Mouse (Mus musculus): ENCODE data around the gene S100a6. TPM values are rescaled to one million over a fixed set of nuclear protein-coding genes. Genes with fewer than 3 reads are reported as not detected.

The S100a6 gene
- polyA plus RNA-seq, 1 experiment from 2014 or later = 18.7 TPM

GRCm38 (mm10) chr3:90597736-90598135 lies 14.9 kb upstream of the S100a6 start:
- no peaks in the 10 kb centered on the region for H3K27me3 ChIP-seq (ENCODE audit: control insufficient read depth, insufficient read depth, low read depth, low read length)
- H3K27ac ChIP-seq (ENCODE audit: low read length) = no peak overlapping the region
- H3K9me3 ChIP-seq (replicated peaks; ENCODE audit: control insufficient read depth, low read length) = no peaks in the 10 kb centered on the region
- ATAC-seq (ENCODE audit: low read depth) = no peak
- H3K36me3 ChIP-seq (ENCODE audit: control insufficient read depth, insufficient read depth) = no peaks in the 10 kb centered on the region
- H3K4me2 ChIP-seq (ENCODE audit: low read depth, low read length) = no peak overlapping the region
- no peak overlapping the region for H3K4me3 ChIP-seq (ENCODE audit: low read depth, low read length)
- H3K4me1 ChIP-seq (ENCODE audit: control insufficient read depth, low read depth, low read length) = no peaks in the 10 kb centered on the region
- H3K9ac ChIP-seq (ENCODE audit: low read depth, low read length) = no peak overlapping the region
- WGBS (ENCODE audit: insufficient replicate concordance) = 47% methylated on average over 6 of the region's 6 CpGs

GRCm38 (mm10) chr3:90598212-90598611 lies 14.5 kb upstream of the S100a6 start:
- no peaks in the 10 kb centered on the region for H3K9me3 ChIP-seq (replicated peaks; ENCODE audit: control insufficient read depth, low read length)
- WGBS (ENCODE audit: insufficient replicate concordance) = 46% methylated on average over 4 of the region's 4 CpGs
- H3K4me3 ChIP-seq (ENCODE audit: low read depth, low read length) = no peak overlapping the region
- H3K27me3 ChIP-seq (ENCODE audit: control insufficient read depth, insufficient read depth, low read depth, low read length) = no peaks in the 10 kb centered on the region
- H3K27ac ChIP-seq (ENCODE audit: low read length) = no peak overlapping the region
- no peak overlapping the region for H3K9ac ChIP-seq (ENCODE audit: low read depth, low read length)
- no peaks in the 10 kb centered on the region for H3K36me3 ChIP-seq (ENCODE audit: control insufficient read depth, insufficient read depth)
- H3K4me1 ChIP-seq (ENCODE audit: control insufficient read depth, low read depth, low read length) = no peaks in the 10 kb centered on the region
- ATAC-seq (ENCODE audit: low read depth) = no peak
- no peak overlapping the region for H3K4me2 ChIP-seq (ENCODE audit: low read depth, low read length)

DNA sequence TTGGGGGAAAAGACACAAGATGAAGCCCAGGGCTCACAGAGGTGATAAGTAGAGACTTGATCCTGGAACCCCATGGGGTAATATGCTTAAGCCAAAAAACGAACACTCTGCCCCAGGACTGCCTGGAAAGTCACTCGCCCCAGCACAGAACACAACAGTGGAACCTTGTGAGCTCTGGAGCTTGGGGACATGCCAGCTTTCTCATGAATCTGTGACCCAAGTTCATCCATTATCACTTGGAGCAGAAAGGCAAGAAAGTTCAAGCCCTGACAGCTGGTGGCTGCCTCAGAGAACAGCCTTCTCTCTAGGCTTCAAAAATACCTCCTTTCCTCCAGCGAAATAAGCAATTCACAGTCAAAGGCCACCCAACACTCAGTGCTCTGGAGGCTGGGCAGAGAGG lies 13.3 kb upstream of the S100a6 start:
- no peaks in the 10 kb centered on the region for H3K9me3 ChIP-seq (replicated peaks; ENCODE audit: control insufficient read depth, low read length)
- no peak overlapping the region for H3K4me3 ChIP-seq (ENCODE audit: low read depth, low read length)
- no peak overlapping the region for H3K9ac ChIP-seq (ENCODE audit: low read depth, low read length)
- H3K27me3 ChIP-seq (ENCODE audit: control insufficient read depth, insufficient read depth, low read depth, low read length) = no peaks in the 10 kb centered on the region
- no peak overlapping the region for H3K4me2 ChIP-seq (ENCODE audit: low read depth, low read length)
- no peaks in the 10 kb centered on the region for H3K36me3 ChIP-seq (ENCODE audit: control insufficient read depth, insufficient read depth)
- H3K4me1 ChIP-seq (ENCODE audit: control insufficient read depth, low read depth, low read length) = no peaks in the 10 kb centered on the region
- ATAC-seq (ENCODE audit: low read depth) = no peak
- H3K27ac ChIP-seq (ENCODE audit: low read length) = no peak overlapping the region
- 48% methylated on average over 3 of the region's 3 CpGs for WGBS (ENCODE audit: insufficient replicate concordance)

DNA sequence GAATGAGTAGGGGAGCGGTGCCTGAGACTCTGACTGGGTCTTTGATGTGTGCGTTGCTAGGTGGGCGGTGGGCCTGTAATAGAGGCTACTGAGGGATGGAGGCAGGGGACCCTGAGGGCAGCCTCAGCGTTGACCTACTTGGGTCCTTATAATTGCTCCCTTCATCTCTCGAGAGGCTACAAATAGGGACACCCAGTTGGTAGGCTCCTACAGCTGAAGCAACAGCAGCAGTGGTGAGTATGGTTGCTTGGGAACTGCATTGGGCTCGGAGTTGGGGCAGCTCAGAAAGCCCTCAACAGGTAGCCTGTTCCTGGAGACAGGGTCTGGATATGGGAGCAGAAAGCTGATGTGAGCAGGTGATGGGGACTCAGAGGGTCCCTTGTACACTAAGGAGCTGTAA lies 12.6 kb upstream of the S100a6 start:
- no peaks in the 10 kb centered on the region for H3K9me3 ChIP-seq (replicated peaks; ENCODE audit: control insufficient read depth, low read length)
- H3K4me1 ChIP-seq (ENCODE audit: control insufficient read depth, low read depth, low read length) = no peaks in the 10 kb centered on the region
- WGBS (ENCODE audit: insufficient replicate concordance) = 64% methylated on average over 6 of the region's 6 CpGs
- no peak overlapping the region for H3K27ac ChIP-seq (ENCODE audit: low read length)
- no peak overlapping the region for H3K4me3 ChIP-seq (ENCODE audit: low read depth, low read length)
- H3K4me2 ChIP-seq (ENCODE audit: low read depth, low read length) = no peak overlapping the region
- no peaks in the 10 kb centered on the region for H3K36me3 ChIP-seq (ENCODE audit: control insufficient read depth, insufficient read depth)
- no peak overlapping the region for H3K9ac ChIP-seq (ENCODE audit: low read depth, low read length)
- H3K27me3 ChIP-seq (ENCODE audit: control insufficient read depth, insufficient read depth, low read depth, low read length) = no peaks in the 10 kb centered on the region
- ATAC-seq (ENCODE audit: low read depth) = no peak

GRCm38 (mm10) chr3:90600458-90601195 lies 12.1 kb upstream of the S100a6 start:
- no peak for ATAC-seq (ENCODE audit: low read depth)
- H3K27ac ChIP-seq (ENCODE audit: low read length) = no peak overlapping the region
- H3K4me2 ChIP-seq (ENCODE audit: low read depth, low read length) = no peak overlapping the region
- no peak overlapping the region for H3K9ac ChIP-seq (ENCODE audit: low read depth, low read length)
- no peaks in the 10 kb centered on the region for H3K9me3 ChIP-seq (replicated peaks; ENCODE audit: control insufficient read depth, low read length)
- no peaks in the 10 kb centered on the region for H3K36me3 ChIP-seq (ENCODE audit: control insufficient read depth, insufficient read depth)
- no peak overlapping the region for H3K4me3 ChIP-seq (ENCODE audit: low read depth, low read length)
- no peaks in the 10 kb centered on the region for H3K4me1 ChIP-seq (ENCODE audit: control insufficient read depth, low read depth, low read length)
- 59% methylated on average over 8 of the region's 8 CpGs for WGBS (ENCODE audit: insufficient replicate concordance)
- no peaks in the 10 kb centered on the region for H3K27me3 ChIP-seq (ENCODE audit: control insufficient read depth, insufficient read depth, low read depth, low read length)

GRCm38 (mm10) chr3:90601486-90602110 lies 11.1 kb upstream of the S100a6 start, which contains the start of gene Gm42674:
Gm42674 (plus strand) TSS chr3:90601904.
- Histone ChIP-seq H3K27ac (ENCODE audit: low read length) (no peak within 1 kb of the TSS), H3K9me3 (replicated peaks; ENCODE audit: control insufficient read depth, low read length) (no peaks in the 10 kb centered on the region), H3K27me3 (ENCODE audit: control insufficient read depth, insufficient read depth, low read depth, low read length) (no peaks in the 10 kb centered on the region), H3K4me3 (ENCODE audit: low read depth, low read length) (no peak within 1 kb of the TSS), H3K36me3 (ENCODE audit: control insufficient read depth, insufficient read depth) (no peaks in the 10 kb centered on the region), H3K9ac (ENCODE audit: low read depth, low read length) (no peak within 1 kb of the TSS), H3K4me2 (ENCODE audit: low read depth, low read length) (no peak within 1 kb of the TSS), H3K4me1 (ENCODE audit: control insufficient read depth, low read depth, low read length) (no peaks in the 10 kb centered on the region)
- ATAC-seq (ENCODE audit: low read depth) = no peak
- WGBS (ENCODE audit: insufficient replicate concordance) = 65% methylated on average over 11 of the region's 11 CpGs

DNA sequence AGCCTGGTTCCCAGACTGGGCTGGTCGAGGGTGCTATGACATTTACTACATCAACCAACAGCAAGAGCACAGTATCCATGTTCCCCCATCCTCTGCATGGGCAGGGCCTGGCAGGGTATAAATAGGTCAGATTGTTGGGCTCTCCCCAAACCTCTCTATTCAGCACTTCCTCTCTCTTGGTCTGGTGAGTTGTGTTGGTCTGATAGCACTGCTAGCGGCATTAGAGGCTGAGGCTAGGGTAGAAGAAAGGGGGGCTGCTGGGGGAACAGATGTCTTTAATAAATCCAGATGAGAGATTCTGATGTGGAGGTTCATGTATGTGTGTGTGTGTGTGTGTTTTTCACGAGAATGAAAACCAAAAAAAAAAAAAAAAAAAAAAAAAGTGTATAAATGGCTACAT lies 9.1 kb upstream of the S100a6 start, which contains the start of gene S100a4:
TSS of gene S100a4 (plus strand) at position 149 of the 400 bp plus-strand sequence.
- no peaks in the 10 kb centered on the region for H3K9me3 ChIP-seq (replicated peaks; ENCODE audit: control insufficient read depth, low read length)
- H3K27me3 ChIP-seq (ENCODE audit: control insufficient read depth, insufficient read depth, low read depth, low read length) = no peaks in the 10 kb centered on the region
- no peaks in the 10 kb centered on the region for H3K36me3 ChIP-seq (ENCODE audit: control insufficient read depth, insufficient read depth)
- WGBS (ENCODE audit: insufficient replicate concordance) = 17% methylated on average over 3 of the region's 3 CpGs
- ATAC-seq (ENCODE audit: low read depth) = no peak
- H3K4me1 ChIP-seq (ENCODE audit: control insufficient read depth, low read depth, low read length) = no peaks in the 10 kb centered on the region
- H3K27ac ChIP-seq (ENCODE audit: low read length) = no peak within 1 kb of the TSS
- H3K9ac ChIP-seq (ENCODE audit: low read depth, low read length) = no peak within 1 kb of the TSS
- no peak within 1 kb of the TSS for H3K4me2 ChIP-seq (ENCODE audit: low read depth, low read length)
- H3K4me3 ChIP-seq (ENCODE audit: low read depth, low read length) = no peak within 1 kb of the TSS

DNA sequence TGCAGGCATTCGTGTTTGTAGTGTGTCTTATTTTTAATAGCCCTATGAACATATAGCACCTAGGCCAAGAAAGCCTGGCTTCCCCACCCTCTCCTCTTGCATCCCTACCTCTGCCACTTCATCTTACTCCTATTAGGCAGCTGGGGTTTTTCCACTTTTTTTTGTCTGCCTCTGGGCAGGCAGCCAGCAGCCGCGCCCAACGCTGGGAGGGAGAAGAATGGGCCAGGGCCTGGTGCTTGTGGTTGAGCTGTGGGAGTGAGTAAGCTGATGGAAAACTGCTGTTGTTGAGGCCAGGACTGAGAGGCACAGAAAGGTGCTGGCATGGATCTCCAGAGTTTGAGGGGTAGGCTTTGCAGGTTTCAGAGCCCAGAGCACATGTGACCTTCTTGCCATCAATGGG lies 8.3 kb upstream of the S100a6 start:
- ATAC-seq (ENCODE audit: low read depth) = no peak
- 28% methylated on average over 4 of the region's 4 CpGs for WGBS (ENCODE audit: insufficient replicate concordance)
- Histone ChIP-seq H3K4me3 (ENCODE audit: low read depth, low read length) (no peak overlapping the region), H3K4me1 (ENCODE audit: control insufficient read depth, low read depth, low read length) (no peaks in the 10 kb centered on the region), H3K9ac (ENCODE audit: low read depth, low read length) (no peak overlapping the region), H3K36me3 (ENCODE audit: control insufficient read depth, insufficient read depth) (no peaks in the 10 kb centered on the region), H3K27me3 (ENCODE audit: control insufficient read depth, insufficient read depth, low read depth, low read length) (no peaks in the 10 kb centered on the region), H3K9me3 (replicated peaks; ENCODE audit: control insufficient read depth, low read length) (no peaks in the 10 kb centered on the region), H3K4me2 (ENCODE audit: low read depth, low read length) (no peak overlapping the region), H3K27ac (ENCODE audit: low read length) (no peak overlapping the region)

DNA sequence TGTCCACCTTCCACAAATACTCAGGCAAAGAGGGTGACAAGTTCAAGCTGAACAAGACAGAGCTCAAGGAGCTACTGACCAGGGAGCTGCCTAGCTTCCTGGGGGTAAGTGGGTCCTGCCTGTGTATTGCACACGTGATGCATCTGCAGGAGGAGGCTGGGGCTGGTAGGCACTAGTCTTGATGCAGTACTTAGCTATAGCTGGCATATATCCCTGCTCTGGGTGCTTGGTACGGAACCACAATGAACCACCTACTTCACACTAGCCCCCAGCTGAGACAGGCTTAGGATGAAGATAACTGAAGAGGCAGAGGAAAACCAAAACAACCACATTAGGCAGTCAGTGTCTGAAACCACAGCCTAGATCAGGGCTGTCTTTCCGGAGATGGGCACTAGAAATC lies 7.6 kb upstream of the S100a6 start:
- no peaks in the 10 kb centered on the region for H3K27me3 ChIP-seq (ENCODE audit: control insufficient read depth, insufficient read depth, low read depth, low read length)
- H3K27ac ChIP-seq (ENCODE audit: low read length) = no peak overlapping the region
- no peaks in the 10 kb centered on the region for H3K4me1 ChIP-seq (ENCODE audit: control insufficient read depth, low read depth, low read length)
- H3K4me3 ChIP-seq (ENCODE audit: low read depth, low read length) = no peak overlapping the region
- H3K9ac ChIP-seq (ENCODE audit: low read depth, low read length) = no peak overlapping the region
- 24% methylated on average over 3 of the region's 3 CpGs for WGBS (ENCODE audit: insufficient replicate concordance)
- no peak for ATAC-seq (ENCODE audit: low read depth)
- no peaks in the 10 kb centered on the region for H3K36me3 ChIP-seq (ENCODE audit: control insufficient read depth, insufficient read depth)
- no peaks in the 10 kb centered on the region for H3K9me3 ChIP-seq (replicated peaks; ENCODE audit: control insufficient read depth, low read length)
- H3K4me2 ChIP-seq (ENCODE audit: low read depth, low read length) = no peak overlapping the region
